Mouse (Mus musculus): ENCODE data around the gene Nosip. TPM values are rescaled to one million over a fixed set of nuclear protein-coding genes. Genes with fewer than 3 reads are reported as not detected.
"Not testable (repeated sequence)": the region's sequence is repeated elsewhere in the genome, so short reads cannot be mapped to it uniquely, and the experiment has no call there.

Gene Nosip
- total and polyA plus RNA-seq, 2 experiments from 2014 or later: 68.3 to 72.3 TPM

GRCm38 (mm10) chr7:45023711-45024110 is 38.5 kb upstream of the Nosip start:
- H3K4me2 ChIP-seq (ENCODE audit: low read depth, low read length, poor library complexity, severe bottlenecking); DNase-seq (ENCODE audit: low spot score); H3K9ac ChIP-seq (replicated peaks; ENCODE audit: low read length, poor library complexity, severe bottlenecking); H3K4me1 ChIP-seq (ENCODE audit: insufficient read depth, low read length); H3K4me3 ChIP-seq (ENCODE audit: low read depth, low read length); H3K27me3 ChIP-seq (ENCODE audit: insufficient read depth, low read length); H3K9me3 ChIP-seq (ENCODE audit: low read length); ATAC-seq (ENCODE audit: low FRiP score); H3K27ac ChIP-seq (ENCODE audit: low read depth, low read length): not testable (repeated sequence)
- TF ChIP-seq CTCF (IDR thresholded peaks at IDR 0.05): peak; percentile 47
- peaks cover 17% of the 10 kb centered on the region for H3K36me3 ChIP-seq (ENCODE audit: insufficient read depth, low read length)
- WGBS: 75% methylated on average over 5 of the region's 5 CpGs

DNA sequence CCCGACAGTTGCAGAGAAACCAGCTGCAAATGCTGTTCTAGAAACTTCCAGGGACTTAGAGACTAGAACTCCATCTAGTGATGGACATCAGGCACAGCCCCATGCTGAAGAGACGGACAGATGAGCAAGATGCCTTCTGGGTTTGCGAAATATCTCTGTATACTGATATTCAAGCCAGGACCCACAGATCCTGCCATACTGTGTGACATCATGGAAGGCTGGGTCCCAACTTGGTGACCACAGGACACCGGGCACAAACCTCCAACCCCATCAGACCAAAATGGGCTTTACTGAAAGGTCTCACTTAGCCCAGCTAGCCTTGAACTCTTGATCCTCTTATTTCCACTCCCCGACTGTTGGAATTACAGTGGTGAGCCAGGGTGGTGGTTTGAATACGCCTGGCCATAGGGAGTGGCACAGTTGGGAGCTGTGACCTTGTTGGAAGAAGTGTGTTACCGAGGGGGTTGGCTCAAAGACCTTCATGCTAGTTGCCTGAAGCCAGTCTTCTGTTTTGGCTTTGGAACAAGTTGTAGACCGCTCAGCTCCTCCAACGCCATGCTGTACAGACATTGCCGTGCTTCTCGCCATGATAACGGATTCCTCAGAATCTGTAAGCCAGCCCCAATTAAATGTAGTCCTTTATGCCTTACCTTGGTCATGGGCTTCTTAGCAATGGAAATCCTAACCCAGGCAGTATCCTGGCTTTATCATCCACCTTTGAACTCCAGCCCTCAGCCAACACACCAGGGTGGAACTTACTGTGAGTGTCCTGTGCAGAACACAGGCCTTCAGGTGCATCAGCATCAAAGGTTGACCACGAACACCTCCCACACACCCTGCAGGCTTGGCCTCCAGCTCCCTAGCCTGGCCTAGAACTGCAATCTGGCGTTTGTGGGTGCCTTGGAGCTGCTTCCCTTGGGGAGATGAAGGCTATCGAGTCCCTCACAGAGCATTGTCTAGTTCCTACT is 37.7 kb upstream of the Nosip start:
- ATAC-seq (ENCODE audit: low FRiP score) (no peak), DNase-seq (ENCODE audit: low spot score) (no peak)
- Histone ChIP-seq H3K27me3 (ENCODE audit: insufficient read depth, low read length) (no peaks in the 10 kb centered on the region), H3K36me3 (ENCODE audit: insufficient read depth, low read length) (peaks cover 25% of the 10 kb centered on the region), H3K9me3 (ENCODE audit: low read length) (no peaks in the 10 kb centered on the region), H3K4me2 (ENCODE audit: low read depth, low read length, poor library complexity, severe bottlenecking) (no peak overlapping the region), H3K27ac (ENCODE audit: low read depth, low read length) (no peak overlapping the region; the same call in 1 of the 2 replicates), H3K4me3 (ENCODE audit: low read depth, low read length) (no peak overlapping the region), H3K9ac (replicated peaks; ENCODE audit: low read length, poor library complexity, severe bottlenecking) (no peak overlapping the region), H3K4me1 (ENCODE audit: insufficient read depth, low read length) (peaks cover 3% of the 10 kb centered on the region; the same call in 1 of the 2 replicates)
- TF ChIP-seq CTCF (IDR thresholded peaks at IDR 0.05): no peak; the same call in 1 of the 2 replicates
- 87% methylated on average over 15 of the region's 15 CpGs for WGBS

- Histone ChIP-seq H3K9ac (replicated peaks; ENCODE audit: low read length, poor library complexity, severe bottlenecking) (no peak overlapping the region), H3K9me3 (ENCODE audit: low read length) (no peaks in the 10 kb centered on the region), H3K27me3 (ENCODE audit: insufficient read depth, low read length) (no peaks in the 10 kb centered on the region), H3K4me1 (ENCODE audit: insufficient read depth, low read length) (peaks cover 3% of the 10 kb centered on the region; the same call in 1 of the 2 replicates), H3K36me3 (ENCODE audit: insufficient read depth, low read length) (peaks cover 37% of the 10 kb centered on the region), H3K4me2 (ENCODE audit: low read depth, low read length, poor library complexity, severe bottlenecking) (no peak overlapping the region), H3K27ac (ENCODE audit: low read depth, low read length) (peak overlapping the region; percentile 55; the same call in 1 of the 2 replicates), H3K4me3 (ENCODE audit: low read depth, low read length) (no peak overlapping the region)
- ATAC-seq (ENCODE audit: low FRiP score) (no peak), DNase-seq (ENCODE audit: low spot score) (no peak)
- WGBS: 73% methylated on average over 8 of the region's 8 CpGs
- TF ChIP-seq CTCF (IDR thresholded peaks at IDR 0.05): no peak
Observed at GRCm38 (mm10) chr7:45025601-45026220, 36.5 kb upstream of the Nosip start.

DNA sequence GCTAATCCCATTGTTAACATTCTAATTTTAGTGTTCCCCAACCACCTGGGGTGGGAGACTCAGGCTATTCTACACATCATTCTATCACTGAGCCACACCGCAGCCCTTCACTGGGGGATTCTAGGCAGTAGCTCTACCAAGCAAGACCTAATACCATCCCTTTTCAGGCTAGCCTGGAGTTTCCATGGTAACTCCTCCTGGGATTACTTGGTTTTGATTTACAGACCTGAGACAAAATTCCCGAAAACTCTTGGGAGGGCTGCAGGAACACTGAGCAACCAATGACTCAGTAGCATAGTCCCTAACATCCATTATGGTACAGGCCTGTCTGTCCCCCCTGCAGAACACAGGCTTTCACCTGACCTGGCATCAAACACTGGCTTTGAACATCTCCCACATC is 36.0 kb upstream of the Nosip start:
- Histone ChIP-seq H3K27me3 (ENCODE audit: insufficient read depth, low read length) (no peaks in the 10 kb centered on the region), H3K9me3 (ENCODE audit: low read length) (no peaks in the 10 kb centered on the region), H3K4me1 (ENCODE audit: insufficient read depth, low read length) (peaks cover 3% of the 10 kb centered on the region; the same call in 1 of the 2 replicates), H3K36me3 (ENCODE audit: insufficient read depth, low read length) (peaks cover 42% of the 10 kb centered on the region), H3K4me2 (ENCODE audit: low read depth, low read length, poor library complexity, severe bottlenecking) (no peak overlapping the region), H3K9ac (replicated peaks; ENCODE audit: low read length, poor library complexity, severe bottlenecking) (0 out of 2 replicates have a peak overlapping the region, but pooled peaks have one; percentile 5), H3K27ac (ENCODE audit: low read depth, low read length) (peak overlapping the region; percentile 55), H3K4me3 (ENCODE audit: low read depth, low read length) (no peak overlapping the region)
- ATAC-seq (ENCODE audit: low FRiP score) (0 out of 2 replicates have a peak, but pooled peaks have one; percentile 18), DNase-seq (ENCODE audit: low spot score) (peak; percentile 57)
- no peak for TF ChIP-seq CTCF (IDR thresholded peaks at IDR 0.05)
- 18% methylated on average over 2 of the region's 2 CpGs for WGBS

DNA sequence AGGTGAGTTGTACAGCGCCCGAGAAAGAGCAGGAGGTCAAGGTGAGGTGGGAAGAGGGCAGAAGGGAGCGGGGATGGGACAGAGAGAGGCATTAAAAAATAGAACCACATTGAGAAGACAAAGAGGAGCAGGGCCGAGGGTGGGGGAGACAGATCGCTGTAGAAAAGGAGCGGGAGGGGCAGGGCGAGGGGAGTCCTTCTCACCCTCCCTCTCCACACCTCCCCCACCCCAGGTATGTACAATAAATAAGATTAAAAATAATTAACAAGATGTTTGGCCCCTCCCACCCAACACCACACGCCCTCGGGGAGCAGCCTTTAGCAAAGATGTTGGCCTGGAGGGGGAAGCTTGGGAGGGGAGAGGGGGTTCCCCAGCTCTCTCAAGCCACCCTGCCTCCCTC is 34.5 kb upstream of the Nosip start:
- H3K4me3 ChIP-seq (ENCODE audit: low read depth, low read length): no peak overlapping the region
- no peak for TF ChIP-seq CTCF (IDR thresholded peaks at IDR 0.05)
- DNase-seq (ENCODE audit: low spot score) (no peak), ATAC-seq (ENCODE audit: low FRiP score) (no peak)
- peaks cover 52% of the 10 kb centered on the region for H3K36me3 ChIP-seq (ENCODE audit: insufficient read depth, low read length)
- H3K27me3 ChIP-seq (ENCODE audit: insufficient read depth, low read length): no peaks in the 10 kb centered on the region
- 91% methylated on average over 9 of the region's 9 CpGs for WGBS
- no peak overlapping the region for H3K4me2 ChIP-seq (ENCODE audit: low read depth, low read length, poor library complexity, severe bottlenecking)
- no peak overlapping the region for H3K27ac ChIP-seq (ENCODE audit: low read depth, low read length)
- H3K9me3 ChIP-seq (ENCODE audit: low read length): no peaks in the 10 kb centered on the region
- H3K9ac ChIP-seq (replicated peaks; ENCODE audit: low read length, poor library complexity, severe bottlenecking): no peak overlapping the region
- H3K4me1 ChIP-seq (ENCODE audit: insufficient read depth, low read length): peaks cover 3% of the 10 kb centered on the region; the same call in 1 of the 2 replicates
